Mouse (Mus musculus): ENCODE results near the gene Sox15. TPM values are rescaled to one million over a fixed set of nuclear protein-coding genes. Genes with fewer than 3 reads are reported as not detected.

Gene Sox15
- 0.09 and 0.35 TPM in 2 replicates for polyA plus RNA-seq (2012; rRNA removed)

DNA sequence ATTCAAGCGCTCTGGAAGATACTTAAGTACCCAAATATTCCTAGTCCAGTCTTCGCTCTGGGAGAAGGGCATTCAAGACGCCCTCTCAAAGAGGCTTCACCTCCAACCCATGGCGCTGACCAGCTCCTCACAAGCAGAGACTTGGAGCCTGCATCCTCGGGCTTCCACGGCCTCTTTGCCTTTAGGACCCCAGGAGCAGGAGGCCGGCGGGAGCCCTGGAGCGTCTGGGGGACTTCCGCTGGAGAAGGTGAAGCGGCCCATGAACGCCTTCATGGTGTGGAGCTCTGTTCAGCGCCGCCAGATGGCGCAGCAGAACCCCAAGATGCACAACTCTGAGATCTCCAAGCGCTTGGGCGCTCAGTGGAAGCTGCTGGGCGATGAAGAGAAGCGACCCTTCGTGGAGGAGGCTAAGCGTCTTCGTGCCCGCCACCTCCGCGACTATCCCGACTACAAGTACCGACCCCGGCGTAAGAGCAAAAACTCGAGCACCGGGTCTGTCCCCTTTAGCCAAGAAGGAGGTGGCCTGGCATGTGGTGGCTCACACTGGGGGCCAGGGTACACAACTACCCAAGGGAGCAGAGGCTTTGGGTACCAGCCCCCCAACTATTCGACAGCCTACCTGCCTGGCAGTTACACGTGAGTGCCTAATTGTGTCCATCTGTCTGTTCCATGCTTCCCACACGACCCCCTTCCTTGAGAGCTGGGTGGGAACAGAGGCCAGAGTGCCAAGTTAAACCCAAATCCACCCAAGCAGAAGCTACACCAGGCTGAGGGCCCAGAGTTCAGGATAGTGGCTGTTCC is at the start of gene Sox15:
Gene Sox15 (plus strand): TSS at position 51 of the 801 bp plus-strand sequence.
- peaks cover 40% of the 10 kb centered on the region for H3K36me3 ChIP-seq (ENCODE audit: control insufficient read depth, insufficient read depth, low read length)
- TF ChIP-seq CTCF (IDR thresholded peaks at IDR 0.05; ENCODE audit: extremely low read depth, insufficient read depth, insufficient read length, insufficient replicate concordance) (peak; percentile 47; the same call in 1 of the 2 replicates), POLR2A (IDR thresholded peaks at IDR 0.05; ENCODE audit: low read depth, low read length) (no peak)
- no peaks in the 10 kb centered on the region for H3K27me3 ChIP-seq (ENCODE audit: control insufficient read depth, insufficient read depth, low read length)
- H3K4me1 ChIP-seq (ENCODE audit: control insufficient read depth, insufficient read depth, insufficient read length), result no peaks in the 10 kb centered on the region
- 58% methylated on average over 34 of the region's 34 CpGs for WGBS
- H3K4me3 ChIP-seq (ENCODE audit: extremely low read depth, insufficient read depth, insufficient read length), result no peak within 1 kb of the TSS
- 0 out of 2 replicates have a peak within 1 kb of the TSS, but pooled peaks have one; percentile 9 for H3K27ac ChIP-seq (ENCODE audit: insufficient read depth, low read length)
- DNase-seq (ENCODE audit: low read depth in 1 of 2, low spot score in 2 of 2), result no peak

DNA sequence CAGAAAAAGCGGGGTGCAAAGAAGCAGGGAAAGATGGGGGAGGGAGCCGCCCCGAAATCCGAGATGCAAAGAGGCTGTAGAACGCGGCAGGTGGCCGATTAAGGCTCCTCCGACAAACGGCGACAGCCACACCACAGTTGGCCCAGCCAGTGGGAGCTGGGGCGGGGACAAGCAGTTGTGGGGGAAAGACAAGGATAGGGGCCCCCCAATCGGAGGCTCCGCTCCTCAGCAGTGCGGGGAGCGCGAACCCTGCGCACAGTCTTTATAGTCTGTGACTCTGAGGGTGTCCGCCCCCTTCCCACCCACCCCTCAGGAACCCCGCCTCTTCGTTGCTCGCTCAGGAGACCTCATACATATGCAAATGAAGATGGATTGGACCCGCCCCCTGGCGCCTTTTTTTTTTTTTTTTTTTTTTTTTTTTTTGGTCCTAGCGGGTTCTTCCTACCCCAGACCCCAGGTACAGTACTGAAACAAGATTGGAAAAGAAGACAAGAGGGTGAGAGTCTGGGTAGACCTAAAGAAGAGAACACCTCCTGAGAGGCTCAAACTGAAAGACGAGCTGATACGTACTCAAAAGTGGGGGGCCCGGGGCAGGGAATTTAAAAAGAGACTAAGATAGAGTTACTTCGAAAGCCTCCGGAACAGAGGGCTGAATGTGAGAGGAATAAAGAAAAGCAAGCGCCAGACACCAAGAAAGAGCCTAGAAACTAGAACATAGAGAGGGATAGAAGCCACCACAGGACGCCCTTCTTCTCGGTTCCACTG is 49.2 kb upstream of the Sox15 start, which contains the start of gene Atp1b2:
Gene Atp1b2 (minus strand): TSS at position 217 of the 765 bp plus-strand sequence.
- peak; percentile 22; the same call in 1 of the 2 replicates for TF ChIP-seq POLR2A (IDR thresholded peaks at IDR 0.05; ENCODE audit: low read depth, low read length)
- no peak for TF ChIP-seq CTCF (IDR thresholded peaks at IDR 0.05; ENCODE audit: extremely low read depth, insufficient read depth, insufficient read length, insufficient replicate concordance)
- Histone ChIP-seq H3K4me1 (ENCODE audit: control insufficient read depth, insufficient read depth, insufficient read length) (peaks cover 4% of the 10 kb centered on the region; the same call in 1 of the 2 replicates), H3K27ac (ENCODE audit: insufficient read depth, low read length) (peak within 1 kb of the TSS; percentile 13; the same call in 1 of the 2 replicates), H3K27me3 (ENCODE audit: control insufficient read depth, insufficient read depth, low read length) (peaks cover 12% of the 10 kb centered on the region), H3K4me3 (ENCODE audit: extremely low read depth, insufficient read depth, insufficient read length) (peak within 1 kb of the TSS; percentile 56), H3K36me3 (ENCODE audit: control insufficient read depth, insufficient read depth, low read length) (no peaks in the 10 kb centered on the region)
- 2% methylated on average over 32 of the region's 32 CpGs for WGBS
- DNase-seq (ENCODE audit: low read depth in 1 of 2, low spot score in 2 of 2), result peak in 1 of 2 experiments; percentile 36

DNA sequence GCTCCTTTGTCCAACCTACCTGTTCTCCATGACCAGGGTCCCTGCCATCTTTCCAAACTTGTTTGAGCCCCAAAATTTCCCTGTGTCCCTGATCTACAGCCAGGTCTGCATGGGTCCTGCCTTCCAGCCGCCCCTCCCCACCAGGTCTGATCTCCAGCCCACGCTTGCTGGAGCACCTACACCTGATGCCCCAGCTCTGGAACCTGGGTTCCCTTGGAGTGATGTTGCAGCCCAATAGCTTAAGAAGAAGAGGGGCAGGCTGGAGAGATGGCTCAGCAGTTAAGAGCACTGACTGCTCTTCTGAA is 48.7 kb upstream of the Sox15 start:
- Histone ChIP-seq H3K4me3 (ENCODE audit: extremely low read depth, insufficient read depth, insufficient read length) (no peak overlapping the region), H3K36me3 (ENCODE audit: control insufficient read depth, insufficient read depth, low read length) (no peaks in the 10 kb centered on the region), H3K27me3 (ENCODE audit: control insufficient read depth, insufficient read depth, low read length) (peaks cover 12% of the 10 kb centered on the region), H3K27ac (ENCODE audit: insufficient read depth, low read length) (no peak overlapping the region), H3K4me1 (ENCODE audit: control insufficient read depth, insufficient read depth, insufficient read length) (peaks cover 4% of the 10 kb centered on the region; the same call in 1 of the 2 replicates)
- WGBS, result 86% methylated on average over 2 of the region's 2 CpGs
- TF ChIP-seq CTCF (IDR thresholded peaks at IDR 0.05; ENCODE audit: extremely low read depth, insufficient read depth, insufficient read length, insufficient replicate concordance) (no peak), POLR2A (IDR thresholded peaks at IDR 0.05; ENCODE audit: low read depth, low read length) (no peak)
- DNase-seq (ENCODE audit: low read depth in 1 of 2, low spot score in 2 of 2), result no peak

DNA sequence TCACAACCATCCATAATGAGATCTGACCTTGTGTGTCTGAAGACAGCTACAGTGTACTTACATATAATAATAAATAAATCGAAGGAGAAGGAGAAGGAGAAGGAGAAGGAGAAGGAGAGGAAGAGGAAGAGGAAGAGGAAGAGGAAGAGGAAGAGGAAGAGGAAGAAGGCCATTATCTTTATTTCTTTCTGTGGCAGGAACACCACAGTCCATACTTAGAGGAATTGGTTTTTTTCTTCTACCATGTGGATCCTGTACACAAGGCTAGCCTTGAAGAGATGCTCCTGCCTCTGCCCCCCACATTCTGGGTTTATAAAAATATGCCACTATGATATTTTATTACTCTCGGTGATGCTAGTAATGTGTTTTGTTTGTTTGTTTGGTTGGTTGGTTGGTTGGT is 48.3 kb upstream of the Sox15 start:
- WGBS, result 57% methylated on average over 2 of the region's 2 CpGs
- peaks cover 4% of the 10 kb centered on the region; the same call in 1 of the 2 replicates for H3K4me1 ChIP-seq (ENCODE audit: control insufficient read depth, insufficient read depth, insufficient read length)
- H3K27ac ChIP-seq (ENCODE audit: insufficient read depth, low read length), result no peak overlapping the region
- H3K27me3 ChIP-seq (ENCODE audit: control insufficient read depth, insufficient read depth, low read length), result peaks cover 12% of the 10 kb centered on the region
- DNase-seq (ENCODE audit: low read depth in 1 of 2, low spot score in 2 of 2), result no peak
- TF ChIP-seq CTCF (IDR thresholded peaks at IDR 0.05; ENCODE audit: extremely low read depth, insufficient read depth, insufficient read length, insufficient replicate concordance) (no peak), POLR2A (IDR thresholded peaks at IDR 0.05; ENCODE audit: low read depth, low read length) (no peak)
- no peaks in the 10 kb centered on the region for H3K36me3 ChIP-seq (ENCODE audit: control insufficient read depth, insufficient read depth, low read length)
- no peak overlapping the region for H3K4me3 ChIP-seq (ENCODE audit: extremely low read depth, insufficient read depth, insufficient read length)

DNA sequence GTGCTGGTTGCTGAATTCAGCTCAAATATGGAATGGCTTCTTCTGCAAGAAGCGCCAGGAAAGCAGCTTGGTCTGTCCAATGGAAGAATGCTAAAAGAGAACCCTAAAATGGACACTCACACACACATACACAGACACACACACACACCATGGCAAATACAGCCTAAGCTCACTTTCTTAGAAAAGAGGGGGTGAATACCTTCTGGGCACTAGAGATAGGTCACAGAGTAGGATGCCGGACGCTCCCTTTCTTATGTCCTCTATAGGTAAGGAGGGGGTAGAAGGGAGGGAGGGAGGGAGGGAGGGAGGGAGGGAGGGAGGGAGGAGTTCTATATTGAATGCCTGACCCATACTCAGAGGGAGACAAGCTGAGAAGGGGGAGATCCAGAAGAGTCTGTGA is 46.6 kb upstream of the Sox15 start:
- DNase-seq (ENCODE audit: low read depth in 1 of 2, low spot score in 2 of 2), result no peak
- H3K4me1 ChIP-seq (ENCODE audit: control insufficient read depth, insufficient read depth, insufficient read length), result peaks cover 4% of the 10 kb centered on the region; the same call in 1 of the 2 replicates
- H3K27ac ChIP-seq (ENCODE audit: insufficient read depth, low read length), result no peak overlapping the region
- no peak overlapping the region for H3K4me3 ChIP-seq (ENCODE audit: extremely low read depth, insufficient read depth, insufficient read length)
- 89% methylated on average over 3 of the region's 3 CpGs for WGBS
- no peaks in the 10 kb centered on the region for H3K36me3 ChIP-seq (ENCODE audit: control insufficient read depth, insufficient read depth, low read length)
- peaks cover 12% of the 10 kb centered on the region for H3K27me3 ChIP-seq (ENCODE audit: control insufficient read depth, insufficient read depth, low read length)
- TF ChIP-seq POLR2A (IDR thresholded peaks at IDR 0.05; ENCODE audit: low read depth, low read length) (no peak), CTCF (IDR thresholded peaks at IDR 0.05; ENCODE audit: extremely low read depth, insufficient read depth, insufficient read length, insufficient replicate concordance) (no peak)

DNA sequence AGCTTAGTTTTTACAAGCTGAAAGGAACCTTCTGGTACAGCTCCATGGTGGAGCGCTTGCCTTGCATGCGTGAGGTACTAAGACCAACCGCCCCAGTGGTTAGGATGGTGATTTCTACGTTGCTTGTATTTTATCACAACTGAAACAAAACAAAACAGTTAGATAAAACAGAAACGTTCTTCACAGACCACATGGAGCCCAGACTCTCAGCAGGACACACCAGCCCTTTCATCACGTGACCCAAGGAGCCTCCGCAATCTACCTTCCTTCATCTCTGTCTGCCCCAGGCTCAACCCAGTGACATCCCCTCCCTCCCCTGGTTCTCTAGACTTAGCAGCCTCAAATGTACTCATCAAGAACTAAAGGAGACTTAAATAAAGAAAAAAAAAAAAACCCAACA is 45.7 kb upstream of the Sox15 start:
- no peak overlapping the region for H3K27ac ChIP-seq (ENCODE audit: insufficient read depth, low read length)
- no peak overlapping the region for H3K4me3 ChIP-seq (ENCODE audit: extremely low read depth, insufficient read depth, insufficient read length)
- peaks cover 11% of the 10 kb centered on the region for H3K27me3 ChIP-seq (ENCODE audit: control insufficient read depth, insufficient read depth, low read length)
- peaks cover 4% of the 10 kb centered on the region; the same call in 1 of the 2 replicates for H3K4me1 ChIP-seq (ENCODE audit: control insufficient read depth, insufficient read depth, insufficient read length)
- 68% methylated on average over 7 of the region's 7 CpGs for WGBS
- no peak for DNase-seq (ENCODE audit: low read depth in 1 of 2, low spot score in 2 of 2)
- no peak for TF ChIP-seq POLR2A (IDR thresholded peaks at IDR 0.05; ENCODE audit: low read depth, low read length)
- no peaks in the 10 kb centered on the region for H3K36me3 ChIP-seq (ENCODE audit: control insufficient read depth, insufficient read depth, low read length)
